Mouse (Mus musculus) embryo, embryonic 11 days (tissue): ENCODE results near the gene Vmn1r24.
"Not testable (repeated sequence)": the region's sequence is repeated elsewhere in the genome, so short reads cannot be mapped to it uniquely, and the experiment has no call there.

Experiments
- DNase-seq: peaks from one replicate; pipeline ENCODE4 v3.0.0-alpha.2; 2015

Vmn1r24 gene

GRCm38 (mm10) chr6:57961403-57961802, at the start of gene Vmn1r24:
Gene Vmn1r24, minus strand, starts transcription at chr6:57961503.
- DNase-seq: not testable (repeated sequence)

GRCm38 (mm10) chr6:57980710-57981109, 19.4 kb upstream of the Vmn1r24 start, which contains the start of gene Vmn1r25:
Gene Vmn1r25, minus strand, starts transcription at chr6:57980810.
- no peak for DNase-seq

- no peak for DNase-seq
Measured at GRCm38 (mm10) chr6:57926738-57927137, 34.6 kb downstream of the Vmn1r24 start, which contains the start of gene Vmn1r23. Gene Vmn1r23, minus strand, starts transcription at chr6:57926838.

GRCm38 (mm10) chr6:57907928-57908327, 53.4 kb downstream of the Vmn1r24 start, which contains the start of gene Vmn1r22:
Gene Vmn1r22, minus strand, starts transcription at chr6:57908028.
- DNase-seq: no peak
